Mouse (Mus musculus) stomach, embryonic 16.5 days (tissue): ENCODE results near the gene Pacs2. TPM values are rescaled to one million over a fixed set of nuclear protein-coding genes. Genes with fewer than 3 reads are reported as not detected.

Experiments
- ATAC-seq: fragments of 200-750 bp; cut with Nextera tagmentation; 2 replicates; pipeline ENCODE4 v1.8.0; 2017; ENCODE audit warnings: moderate number of reproducible peaks, moderate TSS enrichment; ENCODE audit not compliant: insufficient read depth, low FRiP score
- H3K27ac ChIP-seq: fragments of 300-500 bp; sonication (generic); 2 replicates; pipeline ENCODE4 v1.5.1; 2014; ENCODE audit warnings: low read length
- H3K27me3 ChIP-seq: fragments of 300-500 bp; sonication (generic); 2 replicates; pipeline ENCODE4 v1.6.1; 2014; ENCODE audit warnings: low read length, control low read depth, mixed read lengths; ENCODE audit not compliant: control insufficient read depth, insufficient read depth
- H3K36me3 ChIP-seq: fragments of 300-500 bp; sonication (generic); 2 replicates; pipeline ENCODE4 v1.6.1; 2014; ENCODE audit warnings: low read length; ENCODE audit not compliant: control insufficient read depth, insufficient read depth
- H3K4me1 ChIP-seq: fragments of 300-500 bp; sonication (generic); 2 replicates; pipeline ENCODE4 v1.6.1; 2014; ENCODE audit warnings: low read length, control low read depth, mixed read lengths; ENCODE audit not compliant: control insufficient read depth, insufficient read depth
- H3K4me2 ChIP-seq: fragments of 300-500 bp; sonication (generic); 2 replicates; pipeline ENCODE4 v1.6.1; 2014; ENCODE audit warnings: low read depth, low read length, mixed read lengths
- H3K4me3 ChIP-seq: fragments of 300-500 bp; sonication (generic); replicated peaks from 2 replicates; pipeline ENCODE4 v1.5.1; 2014; ENCODE audit warnings: mild to moderate bottlenecking, low read length
- H3K9ac ChIP-seq: fragments of 300-500 bp; sonication (generic); 2 replicates; pipeline ENCODE4 v1.6.1; 2014; ENCODE audit warnings: low read length
- H3K9me3 ChIP-seq: fragments of 300-500 bp; sonication (generic); replicated peaks from 2 replicates; pipeline ENCODE4 v1.6.1; 2016; ENCODE audit warnings: low read length, control low read depth; ENCODE audit not compliant: control insufficient read depth
- WGBS: fragments of 180-500 bp; shearing (Covaris S2); extraction: QIAGEN DNeasy Blood & Tissue Kit; methylation state at CpG from one replicate; pipeline ENCODE4 v1.1.7; 2014; 5-methylcytosine and 5-hydroxymethylcytosine counted together
- polyA plus RNA-seq: library from polyadenylated mRNA; unstranded; fragments of >200 nt; fragmentation: Nextera tagmentation; extraction: Ambion mirVana; gene quantifications from 2 replicates; pipeline ENCODE4 v1.2.1, GENCODE M21; 2015

Gene Pacs2
- polyA plus RNA-seq: 9.7 and 11.2 TPM in 2 replicates

DNA sequence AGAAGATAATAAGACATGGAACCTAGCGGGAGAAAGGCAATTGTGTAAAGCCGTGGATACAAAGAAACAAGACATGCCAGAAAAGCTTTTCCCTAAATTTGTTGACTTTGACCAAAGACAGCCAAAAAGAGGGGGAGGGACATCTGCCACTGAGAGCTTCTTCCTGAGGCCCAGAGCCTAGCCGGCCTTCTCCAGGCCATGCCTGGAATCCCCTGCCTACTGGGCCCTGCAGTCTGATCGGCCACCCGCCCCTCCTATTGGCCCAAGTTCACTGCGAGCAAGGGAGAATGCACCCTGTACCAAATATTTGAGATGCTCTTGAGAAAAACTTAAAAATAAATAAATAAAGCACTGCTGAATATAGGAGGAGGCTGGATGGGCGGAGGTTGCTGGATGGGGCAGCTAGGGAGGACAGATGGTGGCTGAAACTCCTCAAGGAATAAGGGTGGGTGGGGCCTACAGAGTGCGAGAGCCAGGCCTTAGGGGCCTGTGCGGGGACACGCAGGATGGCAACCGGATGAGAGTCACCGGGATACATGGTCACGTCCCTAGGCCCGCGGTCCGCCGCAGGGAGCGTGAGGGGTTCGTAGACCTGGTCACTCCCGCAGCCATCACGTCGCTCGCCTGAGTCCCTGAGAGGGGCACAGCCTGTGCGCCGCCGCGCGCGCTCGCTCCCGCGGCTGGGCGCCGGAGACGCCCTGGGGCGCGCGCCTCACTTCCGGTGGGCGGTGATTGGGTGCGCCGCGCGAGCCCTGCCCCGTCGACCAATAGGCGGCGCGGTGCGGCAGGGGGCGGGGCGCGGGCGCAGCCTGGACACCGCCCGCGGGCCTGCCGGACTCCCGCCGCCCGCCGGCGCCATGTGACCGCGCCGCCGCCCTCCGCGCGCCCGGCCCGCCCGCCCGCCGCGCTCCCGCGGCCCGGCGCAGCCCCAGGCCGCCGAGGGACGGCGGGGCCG is at the start of gene Pacs2:
Pacs2 (plus strand) TSS at position 905 of the 955 bp plus-strand sequence.
- H3K9me3 ChIP-seq: no peaks in the 10 kb centered on the region
- peak within 1 kb of the TSS; percentile 86 for H3K4me2 ChIP-seq
- 3% methylated on average over 54 of the region's 85 CpGs for WGBS
- no peaks in the 10 kb centered on the region for H3K27me3 ChIP-seq
- peaks cover 29% of the 10 kb centered on the region for H3K4me1 ChIP-seq
- no peaks in the 10 kb centered on the region for H3K36me3 ChIP-seq
- H3K4me3 ChIP-seq: peak within 1 kb of the TSS; percentile 85
- peak; percentile 96 for ATAC-seq
- H3K27ac ChIP-seq: peak within 1 kb of the TSS; percentile 94
- H3K9ac ChIP-seq: peak within 1 kb of the TSS; percentile 91

- Histone ChIP-seq H3K4me3 (no peak overlapping the region), H3K27me3 (no peaks in the 10 kb centered on the region), H3K4me1 (no peaks in the 10 kb centered on the region), H3K36me3 (peaks cover 44% of the 10 kb centered on the region), H3K9ac (no peak overlapping the region), H3K9me3 (no peaks in the 10 kb centered on the region), H3K4me2 (no peak overlapping the region), H3K27ac (no peak overlapping the region)
- no peak for ATAC-seq
- WGBS: 92% methylated on average over 13 of the region's 13 CpGs
These were observed 48.5 kb upstream of the Pacs2 start for GRCm38 (mm10) chr12:112965783-112966182.

DNA sequence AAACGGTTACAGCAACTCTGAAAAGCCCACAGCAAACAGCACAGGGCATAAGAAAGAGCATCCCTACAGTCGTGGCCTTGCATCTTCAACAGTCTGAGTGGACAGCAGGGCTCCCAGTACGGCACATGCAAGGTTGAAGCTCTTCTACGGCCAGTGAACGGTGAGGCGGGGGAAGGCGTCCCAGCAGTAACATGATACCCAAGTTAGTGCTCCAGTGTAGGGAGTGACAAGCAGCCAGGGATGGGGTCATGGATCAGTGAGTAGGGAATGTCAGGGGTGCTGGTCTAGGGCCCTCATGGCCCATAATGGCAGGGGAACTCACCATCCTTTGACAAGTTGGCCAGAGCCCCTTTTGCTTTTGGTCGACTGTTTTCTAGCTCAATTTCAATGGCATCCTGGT is 45.4 kb upstream of the Pacs2 start:
- WGBS: 69% methylated on average over 8 of the region's 8 CpGs
- no peak for ATAC-seq
- Histone ChIP-seq H3K4me1 (no peaks in the 10 kb centered on the region), H3K27ac (no peak overlapping the region), H3K9ac (no peak overlapping the region), H3K36me3 (peaks cover 39% of the 10 kb centered on the region), H3K4me2 (no peak overlapping the region), H3K4me3 (no peak overlapping the region), H3K27me3 (no peaks in the 10 kb centered on the region), H3K9me3 (no peaks in the 10 kb centered on the region)

GRCm38 (mm10) chr12:112969616-112970015 is 44.7 kb upstream of the Pacs2 start:
- Histone ChIP-seq H3K4me2 (no peak overlapping the region), H3K4me1 (no peaks in the 10 kb centered on the region), H3K36me3 (peaks cover 34% of the 10 kb centered on the region), H3K9ac (no peak overlapping the region), H3K9me3 (no peaks in the 10 kb centered on the region), H3K4me3 (no peak overlapping the region), H3K27ac (no peak overlapping the region), H3K27me3 (no peaks in the 10 kb centered on the region)
- 90% methylated on average over 6 of the region's 6 CpGs for WGBS
- ATAC-seq: no peak

- WGBS: 83% methylated on average over 9 of the region's 9 CpGs
- Histone ChIP-seq H3K4me3 (no peak overlapping the region), H3K27me3 (no peaks in the 10 kb centered on the region), H3K36me3 (peaks cover 22% of the 10 kb centered on the region), H3K4me2 (no peak overlapping the region), H3K9me3 (no peaks in the 10 kb centered on the region), H3K27ac (no peak overlapping the region), H3K9ac (no peak overlapping the region), H3K4me1 (peaks cover 15% of the 10 kb centered on the region)
- ATAC-seq: no peak
These were observed 39.6 kb upstream of the Pacs2 start for GRCm38 (mm10) chr12:112974736-112975135.

GRCm38 (mm10) chr12:112976371-112977073 is 37.8 kb upstream of the Pacs2 start, which contains the start of gene Btbd6:
Gene Btbd6 (plus strand): TSS chr12:112976482.
- H3K9ac ChIP-seq: peak within 1 kb of the TSS; percentile 86
- H3K9me3 ChIP-seq: no peaks in the 10 kb centered on the region
- H3K4me2 ChIP-seq: peak within 1 kb of the TSS; percentile 91
- peaks cover 15% of the 10 kb centered on the region for H3K4me1 ChIP-seq
- under 1% methylated on average over 74 of the region's 80 CpGs for WGBS
- peak within 1 kb of the TSS; percentile 72 for H3K4me3 ChIP-seq
- H3K36me3 ChIP-seq: peaks cover 12% of the 10 kb centered on the region
- H3K27me3 ChIP-seq: no peaks in the 10 kb centered on the region
- peak within 1 kb of the TSS; percentile 65 for H3K27ac ChIP-seq
- peak; percentile 95 for ATAC-seq

DNA sequence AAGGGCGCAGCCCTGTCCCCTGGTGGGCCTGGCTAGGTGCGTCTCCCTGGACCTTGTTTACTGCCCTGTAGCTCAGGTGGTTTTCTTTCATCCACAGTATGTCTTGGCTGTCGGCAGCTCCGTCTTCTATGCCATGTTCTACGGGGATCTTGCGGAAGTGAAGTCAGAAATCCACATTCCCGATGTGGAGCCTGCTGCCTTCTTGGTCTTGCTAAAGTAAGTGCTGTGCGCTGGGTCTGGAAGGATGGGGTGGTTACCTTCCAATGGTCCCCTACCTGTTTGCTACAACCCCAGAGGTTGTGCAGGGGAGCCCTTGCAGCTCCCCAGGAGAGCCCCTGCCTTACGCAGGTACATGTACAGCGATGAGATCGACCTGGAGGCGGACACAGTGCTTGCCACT is 37.2 kb upstream of the Pacs2 start:
- Histone ChIP-seq H3K9me3 (no peaks in the 10 kb centered on the region), H3K4me3 (peak overlapping the region; percentile 72), H3K27ac (peak overlapping the region; percentile 65), H3K9ac (peak overlapping the region; percentile 86), H3K27me3 (no peaks in the 10 kb centered on the region), H3K36me3 (peaks cover 10% of the 10 kb centered on the region), H3K4me1 (peaks cover 15% of the 10 kb centered on the region), H3K4me2 (peak overlapping the region; percentile 91)
- WGBS: 40% methylated on average over 12 of the region's 12 CpGs
- peak; percentile 11; the same call in 1 of the 2 replicates for ATAC-seq

DNA sequence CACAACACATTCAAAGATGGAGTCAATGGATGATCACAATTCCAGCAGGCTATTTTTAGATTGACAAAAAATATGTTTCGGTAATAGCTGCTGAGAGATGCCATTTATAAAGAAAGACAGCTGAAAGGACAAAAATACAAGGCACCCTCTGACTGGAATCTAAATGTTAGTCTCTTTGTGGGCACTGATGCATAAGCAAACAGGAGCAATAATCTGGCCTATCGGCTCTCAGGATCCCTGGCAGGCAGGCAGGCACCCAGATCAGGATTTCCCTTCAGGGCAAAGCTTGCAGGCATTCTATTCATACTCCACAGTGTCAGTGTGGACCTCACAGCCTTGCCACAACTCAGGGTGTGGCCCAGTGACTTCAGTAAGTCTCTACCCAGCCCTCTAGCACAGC is 32.3 kb upstream of the Pacs2 start:
- peaks cover 15% of the 10 kb centered on the region for H3K36me3 ChIP-seq

GRCm38 (mm10) chr12:112985346-112985745 is 29.0 kb upstream of the Pacs2 start:
- Histone ChIP-seq H3K4me3 (no peak overlapping the region), H3K27ac (no peak overlapping the region), H3K36me3 (0 out of 2 replicates have a peak, but pooled peaks cover 6% of the 10 kb centered on the region), H3K9me3 (no peaks in the 10 kb centered on the region), H3K4me2 (no peak overlapping the region), H3K9ac (no peak overlapping the region), H3K4me1 (no peaks in the 10 kb centered on the region), H3K27me3 (no peaks in the 10 kb centered on the region)
- WGBS: 91% methylated on average over 6 of the region's 6 CpGs
- no peak for ATAC-seq

More for the DNA sequence above, 32.3 kb upstream of the Pacs2 start:
- Histone ChIP-seq H3K27me3 (no peaks in the 10 kb centered on the region), H3K9me3 (no peaks in the 10 kb centered on the region), H3K4me2 (no peak overlapping the region), H3K9ac (no peak overlapping the region), H3K4me3 (no peak overlapping the region), H3K4me1 (peaks cover 6% of the 10 kb centered on the region; the same call in 1 of the 2 replicates), H3K27ac (no peak overlapping the region)
- ATAC-seq: no peak
- WGBS: 83% methylated on average over 2 of the region's 2 CpGs
